In genomic region chr5:104201153-104201950, GRCm38 (mm10) we compare ENCODE assay signal across 25 mouse cellular contexts. TPM values are rescaled to one million over a fixed set of nuclear protein-coding genes. Genes with fewer than 3 reads are reported as not detected.
A peak's percentile ranks its signal among the peaks of the same experiment; 100 is the strongest.
DNase-seq lines count a peak whose midpoint lies in the region; ATAC-seq and TF ChIP-seq lines count a peak whose summit lies in the region.
"Had no signal": no experiment of that assay in that cellular context is flagged by ENCODE, and none has a peak within 500 bp of the region (broad histone marks: within the 10 kb centered on the region; RNA-seq: fewer than 3 reads in every experiment).

No protein-coding gene starts in this region.

- no peaks in the 10 kb centered on the region for H3K27me3 ChIP-seq in embryonic facial prominence, embryonic 14.5 days (replicated peaks; ENCODE audit: control insufficient read depth, insufficient read depth, low read length)
- H3K27me3 ChIP-seq in embryonic facial prominence, embryonic 10.5 days (replicated peaks; ENCODE audit: low read depth, poor library complexity, severe bottlenecking): no peaks in the 10 kb centered on the region
- no peaks in the 10 kb centered on the region for H3K27me3 ChIP-seq in lung, postnatal 0 days (replicated peaks; ENCODE audit: insufficient read depth, low read length)
- H3K27me3 ChIP-seq: forebrain, embryonic 12.5 days; hindbrain, embryonic 12.5 days; limb, embryonic 15.5 days; liver, embryonic 15.5 days; neural tube, embryonic 13.5 days had no signal

- 74% methylated on average over 12 of the region's 12 CpGs for WGBS in embryonic facial prominence, embryonic 14.5 days
- WGBS in embryonic facial prominence, embryonic 10.5 days: 93% methylated on average over 12 of the region's 12 CpGs
- WGBS in lung, postnatal 0 days: 66% methylated on average over 12 of the region's 12 CpGs
- WGBS in lung, adult 2 months: 59% methylated on average over 12 of the region's 12 CpGs

- no peak for TF ChIP-seq POLR2A in lung, adult 2 months (IDR thresholded peaks at IDR 0.05; ENCODE audit: borderline replicate concordance, extremely low read depth, low read depth, low read length)

- no peak for TF ChIP-seq CTCF in lung, postnatal 0 days (IDR thresholded peaks at IDR 0.05)
- TF ChIP-seq CTCF in lung, adult 2 months (IDR thresholded peaks at IDR 0.05; ENCODE audit: insufficient read depth, low read length): no peak

- ATAC-seq in embryonic facial prominence, embryonic 14.5 days (ENCODE audit: low read depth): peak; percentile 37; the same call in 1 of the 2 replicates
- ATAC-seq in lung, postnatal 0 days: no peak; the same call in 1 of the 2 replicates
- ATAC-seq in cerebellum, adult (ENCODE audit: insufficient number of reproducible peaks, low FRiP score, low TSS enrichment): no peak

- TF ChIP-seq EP300 in lung, postnatal 0 days (IDR thresholded peaks at IDR 0.05): no peak

- no peak overlapping the region for H3K4me2 ChIP-seq in embryonic facial prominence, embryonic 14.5 days (ENCODE audit: low read depth, low read length)
- H3K4me2 ChIP-seq in lung, postnatal 0 days (replicated peaks; ENCODE audit: low read depth, low read length): no peak overlapping the region
- H3K4me2 ChIP-seq: forebrain, embryonic 12.5 days; heart, embryonic 11.5 days; hindbrain, embryonic 12.5 days; limb, embryonic 15.5 days; liver, embryonic 15.5 days; midbrain, embryonic 11.5 days; neural tube, embryonic 13.5 days had no signal

- H3K4me1 ChIP-seq in embryonic facial prominence, embryonic 14.5 days (ENCODE audit: control insufficient read depth, insufficient read depth, low read length): peaks cover 9% of the 10 kb centered on the region
- H3K4me1 ChIP-seq in embryonic facial prominence, embryonic 10.5 days: peaks cover 2% of the 10 kb centered on the region; the same call in 1 of the 2 replicates
- H3K4me1 ChIP-seq in lung, postnatal 0 days (ENCODE audit: insufficient read depth, low read depth, low read length): no peaks in the 10 kb centered on the region
- no peaks in the 10 kb centered on the region for H3K4me1 ChIP-seq in lung, adult 2 months (ENCODE audit: control insufficient read depth, insufficient read depth, low read length)
- H3K4me1 ChIP-seq: forebrain, embryonic 12.5 days; hindbrain, embryonic 12.5 days; limb, embryonic 15.5 days; liver, embryonic 15.5 days; neural tube, embryonic 13.5 days had no signal

- DNase-seq in embryonic facial prominence, embryonic 14.5 days (ENCODE audit: low spot score): peak; percentile 83
- DNase-seq in embryonic facial prominence, embryonic 10.5 days (ENCODE audit: low spot score): no peak
- DNase-seq in lung, postnatal 0 days (ENCODE audit: low spot score): peak; percentile 25
- DNase-seq in lung, adult 2 months: no peak
- peak; percentile 17 for DNase-seq in lung, postnatal 10 days
- no peak for DNase-seq in adrenal gland, postnatal 10 days
- DNase-seq in thymus, postnatal 36 days: no peak
- DNase-seq: cerebellum, postnatal 10 days; gastrocnemius, adult 2 months; kidney, adult 18-20 months; kidney, postnatal 25 days had no signal

- H3K4me3 ChIP-seq in embryonic facial prominence, embryonic 14.5 days (ENCODE audit: low read depth, low read length): no peak overlapping the region
- no peak overlapping the region for H3K4me3 ChIP-seq in embryonic facial prominence, embryonic 10.5 days
- H3K4me3 ChIP-seq in lung, postnatal 0 days (ENCODE audit: low read depth, low read length): no peak overlapping the region
- no peak overlapping the region for H3K4me3 ChIP-seq in lung, adult 2 months (replicated peaks; ENCODE audit: extremely low read depth, low read depth, low read length)
- H3K4me3 ChIP-seq: forebrain, embryonic 12.5 days; gastrocnemius, adult 2 months; hindbrain, embryonic 12.5 days; limb, embryonic 15.5 days; liver, embryonic 15.5 days; neural tube, embryonic 13.5 days had no signal

- H3K27ac ChIP-seq in embryonic facial prominence, embryonic 14.5 days (replicated peaks; ENCODE audit: low read depth, low read length): no peak overlapping the region
- H3K27ac ChIP-seq in embryonic facial prominence, embryonic 10.5 days (replicated peaks): no peak overlapping the region
- no peak overlapping the region for H3K27ac ChIP-seq in lung, postnatal 0 days (ENCODE audit: low read length)
- H3K27ac ChIP-seq: forebrain, embryonic 12.5 days; hindbrain, embryonic 12.5 days; limb, embryonic 15.5 days; liver, embryonic 15.5 days; neural tube, embryonic 13.5 days had no signal

- H3K9ac ChIP-seq in embryonic facial prominence, embryonic 14.5 days (ENCODE audit: low read depth, low read length): no peak overlapping the region
- H3K9ac ChIP-seq in lung, postnatal 0 days (replicated peaks; ENCODE audit: low read depth): no peak overlapping the region
- H3K9ac ChIP-seq: forebrain, embryonic 12.5 days; hindbrain, embryonic 12.5 days; limb, embryonic 15.5 days; liver, embryonic 15.5 days; neural tube, embryonic 13.5 days had no signal

- H3K9me3 ChIP-seq in embryonic facial prominence, embryonic 14.5 days (ENCODE audit: control insufficient read depth, low read length): no peaks in the 10 kb centered on the region
- no peaks in the 10 kb centered on the region for H3K9me3 ChIP-seq in embryonic facial prominence, embryonic 10.5 days
- no peaks in the 10 kb centered on the region for H3K9me3 ChIP-seq in lung, postnatal 0 days (ENCODE audit: low read length)
- H3K9me3 ChIP-seq: forebrain, embryonic 12.5 days; hindbrain, embryonic 12.5 days; limb, embryonic 15.5 days; liver, embryonic 15.5 days; neural tube, embryonic 13.5 days had no signal

- H3K36me3 ChIP-seq in embryonic facial prominence, embryonic 14.5 days (ENCODE audit: control insufficient read depth, insufficient read depth, low read length): no peaks in the 10 kb centered on the region
- H3K36me3 ChIP-seq in embryonic facial prominence, embryonic 10.5 days (replicated peaks): no peaks in the 10 kb centered on the region
- no peaks in the 10 kb centered on the region for H3K36me3 ChIP-seq in lung, postnatal 0 days (ENCODE audit: insufficient read depth, low read length)
- H3K36me3 ChIP-seq: forebrain, embryonic 12.5 days; G1E; hindbrain, embryonic 12.5 days; limb, embryonic 15.5 days; liver, embryonic 15.5 days; neural tube, embryonic 13.5 days had no signal

RNA-seq across cellular contexts. Expression of gene Dmp1, which starts 1.1 kb away (rescaled TPM):
- 19.3 and 21.1 TPM in 2 replicates for polyA plus RNA-seq in embryonic facial prominence, embryonic 14.5 days (2014; fragmentation: Nextera tagmentation; extraction: Ambion mirVana)
- polyA plus RNA-seq in embryonic facial prominence, embryonic 10.5 days (2016; fragmentation: Nextera tagmentation; extraction: Ambion mirVana): 0.06 and 0.09 TPM in 2 replicates
- 0.05 and 0.07 TPM in 2 replicates for polyA plus RNA-seq in lung, postnatal 0 days (2015; fragmentation: Nextera tagmentation; extraction: Ambion mirVana)
- polyA plus RNA-seq in lung, adult 2 months (2012; rRNA removed): not detected in 2 replicates
- total RNA-seq in adrenal gland, postnatal 10 days (2021): 1 to 10 TPM in 1 of 2 experiments, under 1 TPM in 1; 0.18 to 8.6 TPM
- total RNA-seq: heart, postnatal 10 days; monocyte, adult 5-6 weeks had no signal
- polyA plus RNA-seq: G1E; gonadal fat pad, adult 2 months; heart, embryonic 11.5 days; liver, embryonic 15.5 days had no signal

RNA-seq across cellular contexts. Expression of gene Dspp, which starts 30.8 kb away (rescaled TPM):
- not detected in 2 replicates for polyA plus RNA-seq in embryonic facial prominence, embryonic 14.5 days (2014; fragmentation: Nextera tagmentation; extraction: Ambion mirVana)
- polyA plus RNA-seq in embryonic facial prominence, embryonic 10.5 days (2016; fragmentation: Nextera tagmentation; extraction: Ambion mirVana): not detected in 2 replicates
- 0.02 TPM in 1 of 2 replicates, not detected in the other for polyA plus RNA-seq in lung, postnatal 0 days (2015; fragmentation: Nextera tagmentation; extraction: Ambion mirVana)
- not detected in 2 replicates for polyA plus RNA-seq in lung, adult 2 months (2012; rRNA removed)
- total RNA-seq in adrenal gland, postnatal 10 days (2021): not detected
- total RNA-seq: adrenal gland, postnatal 4 days; gastrocnemius, adult 2 months; heart, postnatal 10 days; monocyte, adult 5-6 weeks had no signal
- polyA plus RNA-seq: forebrain, embryonic 12.5 days; G1E; gonadal fat pad, adult 2 months; heart, embryonic 11.5 days; hindbrain, embryonic 12.5 days; limb, embryonic 15.5 days; liver, embryonic 15.5 days; midbrain, embryonic 11.5 days; neural tube, embryonic 13.5 days; thymus, postnatal 0 days had no signal

Comparison
In these comparisons a context has a peak if more than half of its experiments do, and no peak if none do; other contexts are left out.
1. DNase-seq: peak in embryonic facial prominence, embryonic 14.5 days (single experiment), lung, postnatal 0 days (single experiment) and lung, postnatal 10 days (single experiment); none in embryonic facial prominence, embryonic 10.5 days (single experiment), lung, adult 2 months (single experiment), adrenal gland, postnatal 10 days (single experiment) and thymus, postnatal 36 days (0 of 2).
2. RNA of gene Dmp1, which starts 1.1 kb away (polyA plus RNA-seq): 19.3 to 21.1 TPM in embryonic facial prominence, embryonic 14.5 days; 0.06 to 0.09 TPM in embryonic facial prominence, embryonic 10.5 days, 0.05 to 0.07 TPM in lung, postnatal 0 days and not detected in lung, adult 2 months; every median in the first group is over 10 times any median in the second.